Mouse (Mus musculus) urinary bladder, postnatal 10 days (tissue): ENCODE measurements around the gene Ermp1.
"Not testable (repeated sequence)": the region's sequence is repeated elsewhere in the genome, so short reads cannot be mapped to it uniquely, and the experiment has no call there.

Source experiments
- DNase-seq: peaks from one replicate; pipeline ENCODE4 v3.0.0; 2022; ENCODE audit warnings: low spot score

Gene Ermp1

DNA sequence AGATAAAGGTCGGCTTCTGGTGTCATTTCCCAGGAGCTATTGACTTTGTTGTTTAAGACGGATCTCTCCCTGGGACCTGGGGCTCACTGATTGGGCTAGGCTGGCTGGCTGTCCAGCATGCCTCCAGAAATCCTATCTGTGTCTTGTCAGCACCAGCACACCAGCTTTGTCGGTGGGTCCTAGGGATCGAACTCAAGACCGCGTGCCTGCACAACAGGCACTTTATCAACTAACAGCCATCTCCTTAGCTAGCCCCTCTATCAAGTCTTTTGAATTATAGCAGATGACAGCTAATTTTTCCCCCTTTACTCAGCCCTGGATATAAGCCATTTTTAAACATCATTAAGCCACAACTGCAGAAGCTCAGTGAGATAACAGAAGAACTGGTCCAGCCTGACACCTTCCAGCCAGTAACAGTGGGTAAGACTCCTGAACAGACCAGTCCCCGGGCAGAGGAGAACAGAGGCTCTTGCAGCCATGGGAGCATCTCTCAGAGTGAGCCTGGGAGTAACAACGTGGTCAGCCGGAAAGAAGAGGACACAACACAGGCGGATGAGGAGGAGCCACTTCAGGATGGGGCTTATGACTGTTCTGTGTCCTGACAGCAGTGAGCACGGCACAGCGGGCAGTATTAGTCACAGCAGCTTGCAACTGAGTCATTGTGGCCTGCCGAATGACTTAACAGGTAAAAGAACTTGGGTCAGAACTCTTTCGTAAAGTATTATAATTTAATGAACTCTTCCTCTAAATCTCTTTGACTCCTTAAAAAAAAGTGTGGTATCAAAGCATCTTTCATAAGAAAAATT lies 44.5 kb downstream of the Ermp1 start:
- DNase-seq, result no peak

DNA sequence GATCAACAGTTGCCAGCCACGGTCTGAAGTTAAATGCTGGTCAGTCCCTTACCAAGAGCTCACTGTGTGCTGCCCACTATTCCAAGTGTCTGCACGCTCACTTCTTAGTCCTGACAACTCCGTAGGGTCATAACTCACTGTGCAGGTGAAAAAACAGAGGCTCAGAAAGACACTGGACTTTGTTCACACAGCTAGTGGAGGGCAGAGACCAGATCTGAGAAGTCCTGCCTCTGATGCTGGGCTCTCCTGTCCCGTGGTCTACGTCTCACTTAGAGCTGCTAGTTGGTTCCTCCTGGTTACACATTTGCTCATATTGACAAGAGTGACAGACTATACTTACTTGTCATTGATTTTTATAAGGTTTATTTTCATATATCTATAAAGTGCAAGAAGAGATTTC lies 49.2 kb downstream of the Ermp1 start:
- no peak for DNase-seq

DNA sequence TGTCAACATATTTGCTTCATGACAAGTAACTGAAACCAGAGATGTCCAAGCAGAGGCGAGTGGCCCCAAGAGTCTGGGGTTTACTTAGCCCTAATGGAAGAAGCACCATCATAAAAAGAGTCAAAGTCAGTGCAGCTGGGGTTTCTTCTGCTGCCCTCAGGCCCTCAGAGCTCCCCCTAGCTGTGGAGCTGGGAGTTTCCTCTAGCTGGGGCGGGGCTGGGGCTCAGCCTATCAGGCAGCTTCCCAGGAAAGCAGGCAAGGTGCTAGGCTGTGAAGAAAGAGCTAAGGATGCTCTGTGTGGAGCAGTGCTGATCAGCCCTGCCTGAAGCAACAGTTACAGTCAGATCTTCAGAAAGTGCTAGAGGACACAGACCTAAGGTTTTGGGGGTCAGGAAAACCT lies 51.2 kb downstream of the Ermp1 start:
- no peak for DNase-seq

DNA sequence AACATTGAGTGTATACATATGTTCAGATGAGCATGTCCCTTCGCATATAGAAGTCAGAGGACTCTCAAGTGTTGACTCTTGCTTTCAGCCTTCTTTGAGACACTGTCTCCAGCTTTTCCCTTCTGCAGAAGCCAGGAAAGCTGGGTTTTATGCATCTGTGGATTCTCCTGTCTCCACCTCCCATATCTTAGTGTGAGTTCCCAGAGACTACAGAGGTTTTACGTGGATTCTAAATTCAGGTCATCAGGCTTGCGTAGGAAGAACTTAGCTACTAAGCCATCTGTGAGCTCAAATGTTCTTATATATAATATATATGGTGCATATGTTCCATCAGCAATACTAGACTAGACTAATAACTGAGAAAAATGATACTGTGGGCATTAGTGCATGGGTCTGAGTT lies 51.9 kb downstream of the Ermp1 start:
- no peak for DNase-seq

DNA sequence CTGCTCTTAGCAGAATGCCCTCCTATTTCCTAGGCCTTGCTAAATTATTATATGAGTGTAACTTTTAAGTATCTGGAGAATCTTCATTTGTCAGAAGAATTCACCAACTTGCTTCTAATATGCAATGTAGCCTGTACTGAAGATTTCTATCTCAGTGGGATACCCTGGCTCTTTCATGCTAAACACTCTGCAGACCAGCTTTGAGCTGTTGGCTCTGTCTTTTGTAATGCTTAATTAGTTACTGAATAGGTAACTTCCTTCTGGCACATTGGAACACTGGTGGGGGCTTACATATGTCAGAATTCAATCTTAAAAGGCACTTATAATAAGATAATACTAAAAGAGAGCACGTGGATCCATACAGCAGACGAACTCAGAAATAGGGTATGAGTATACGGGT lies 54.4 kb downstream of the Ermp1 start:
- DNase-seq, result not testable (repeated sequence)

DNA sequence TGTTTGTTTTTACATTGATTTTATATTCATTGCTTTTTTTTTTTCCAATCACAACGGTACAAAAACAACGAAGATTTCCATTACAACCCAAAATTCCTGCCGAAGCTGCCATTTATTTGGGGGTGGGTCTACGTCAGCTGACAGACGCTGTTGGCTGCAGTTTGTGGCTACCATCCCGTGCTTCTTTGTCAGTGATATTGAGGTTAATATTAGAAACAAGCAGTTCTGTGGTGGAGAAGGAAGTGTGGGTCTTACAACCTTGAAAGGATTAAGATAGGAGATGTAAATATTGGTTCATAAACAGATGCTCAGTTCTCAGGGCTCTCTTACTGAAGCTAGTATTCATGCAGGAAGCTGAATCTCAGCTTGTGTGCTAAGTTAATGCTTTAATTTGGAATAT lies 64.5 kb downstream of the Ermp1 start:
- no peak for DNase-seq

DNA sequence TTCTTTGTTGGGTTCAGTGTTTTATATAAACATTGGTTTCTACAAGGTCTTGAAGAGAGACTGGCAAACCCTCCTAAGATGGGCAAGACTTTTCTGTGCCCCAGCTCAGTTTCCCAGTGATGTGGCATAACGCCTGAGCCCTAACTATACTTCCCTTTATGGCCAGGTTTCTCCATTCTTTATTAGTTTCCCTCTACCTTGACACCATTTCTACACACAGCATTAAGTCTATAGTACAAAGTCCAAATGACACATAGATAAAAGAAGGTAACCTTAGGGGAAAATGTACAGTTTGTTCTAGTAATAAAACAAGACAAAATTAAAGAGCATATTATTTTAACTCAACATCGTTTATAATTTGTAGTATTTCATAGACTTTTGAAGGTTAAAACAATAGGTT lies 65.8 kb downstream of the Ermp1 start:
- DNase-seq, result no peak

DNA sequence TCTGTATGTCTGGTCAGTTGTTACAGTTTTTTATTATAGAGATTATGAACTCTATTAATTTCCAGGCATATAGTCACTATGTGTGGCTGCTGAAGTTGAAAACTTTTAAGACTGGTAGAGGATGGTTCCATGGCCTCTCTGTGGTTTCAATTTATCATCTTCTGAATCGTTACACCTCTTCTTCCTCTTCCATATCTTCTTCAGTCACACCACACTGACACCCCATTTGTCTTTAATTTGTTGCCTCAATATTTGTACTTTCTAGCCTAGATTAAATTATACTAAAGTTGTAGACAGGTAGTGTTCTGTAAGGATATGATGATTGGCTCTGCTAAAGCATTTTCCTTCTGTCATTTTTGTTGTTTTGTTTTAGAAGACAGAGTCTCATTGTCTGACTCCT lies 81.7 kb downstream of the Ermp1 start:
- no peak for DNase-seq

DNA sequence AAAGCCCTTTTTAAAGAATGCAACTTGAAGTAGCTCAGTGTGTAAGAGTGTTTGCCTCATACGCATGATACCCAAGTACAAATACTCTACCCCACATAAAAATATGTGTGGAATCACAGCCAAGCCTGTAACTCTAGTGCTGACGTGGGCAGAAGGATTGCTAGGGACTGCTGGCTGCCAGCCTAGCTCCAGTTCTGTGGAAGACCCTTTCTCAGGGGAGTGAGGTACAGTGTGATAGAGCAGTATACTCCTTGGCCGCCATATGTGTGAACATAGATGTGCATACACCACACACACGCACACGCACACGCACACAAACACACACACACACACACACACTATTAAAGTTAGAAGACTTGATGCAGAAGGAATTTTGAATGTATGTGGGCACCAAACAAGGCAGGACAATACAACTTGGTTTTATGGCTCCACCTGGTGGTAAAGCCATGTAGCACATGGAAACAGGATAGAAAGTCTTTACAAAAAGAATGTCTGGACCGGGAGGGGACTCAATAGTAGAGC lies 84.9 kb downstream of the Ermp1 start:
- no peak for DNase-seq

DNA sequence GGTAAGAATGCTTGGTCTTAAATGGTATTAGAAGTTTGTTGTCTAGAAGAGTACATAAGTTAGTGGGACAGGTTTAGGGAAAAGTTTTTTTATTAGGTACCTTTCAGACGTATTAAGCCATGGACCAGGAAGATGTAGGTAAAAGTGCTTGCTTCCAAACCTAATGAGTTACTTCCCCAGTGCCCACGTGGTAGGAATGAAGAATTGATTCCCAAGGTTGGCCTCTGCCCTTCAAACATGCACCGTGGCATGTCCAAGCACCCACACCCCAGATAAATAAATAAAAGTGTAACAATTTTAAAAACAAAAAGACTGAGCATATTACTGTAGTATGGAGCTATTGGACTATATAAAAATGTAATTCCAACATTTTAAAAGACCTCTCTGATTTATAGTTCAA lies 85.6 kb downstream of the Ermp1 start:
- no peak for DNase-seq

DNA sequence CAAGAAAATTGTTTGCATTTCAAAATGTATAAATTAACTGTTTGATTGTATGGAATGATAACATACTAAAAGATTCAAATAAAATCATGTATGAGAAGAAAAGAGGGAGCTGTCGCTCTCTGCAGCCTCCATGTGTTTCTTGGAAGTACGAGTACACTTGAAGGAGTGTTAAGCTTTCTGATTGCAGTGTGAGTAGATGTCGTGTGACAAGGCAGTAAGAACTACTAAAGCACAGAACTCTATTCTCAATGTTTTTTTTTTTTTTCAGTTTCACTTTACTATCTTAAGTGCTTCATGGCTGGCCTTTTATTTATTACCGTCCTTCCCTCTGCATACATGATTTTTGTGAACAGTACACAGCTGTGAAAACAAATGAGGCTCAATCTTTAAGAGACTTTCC lies 86.0 kb downstream of the Ermp1 start:
- DNase-seq, result no peak
